Mouse (Mus musculus): ENCODE measurements around the gene Cit.

DNA sequence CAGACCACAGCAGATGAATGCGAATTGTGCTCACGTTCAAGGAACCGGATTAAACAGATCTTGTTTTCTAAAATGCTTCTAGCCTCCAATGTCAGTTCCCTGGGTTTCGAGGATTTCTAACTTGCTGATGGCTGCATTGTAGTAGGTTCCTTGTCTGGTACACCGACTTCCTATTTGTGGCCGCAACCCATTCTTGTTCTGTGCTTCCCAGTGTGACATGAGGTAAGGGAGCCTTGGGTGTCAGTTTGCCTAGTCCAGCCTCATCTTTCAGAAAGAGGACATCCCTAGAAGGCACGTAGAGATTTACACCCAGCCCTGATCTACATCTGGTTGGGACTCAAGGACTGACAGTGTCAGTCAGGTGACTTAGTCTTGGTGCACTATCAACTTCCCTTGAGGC is 166.6 kb downstream of the Cit start:
- TF ChIP-seq CTCF (IDR thresholded peaks at IDR 0.05; ENCODE audit: borderline replicate concordance, insufficient read depth, low read depth, low read length) = no peak
- TF ChIP-seq POLR2A (IDR thresholded peaks at IDR 0.05; ENCODE audit: borderline replicate concordance, insufficient read depth, low read length) = no peak
